Mouse (Mus musculus) heart, embryonic 12.5 days (tissue): Measurements from ENCODE around the gene Rap1b. TPM values are rescaled to one million over a fixed set of nuclear protein-coding genes. Genes with fewer than 3 reads are reported as not detected.

Source experiments
- ATAC-seq: fragments of 200-750 bp; cut with Nextera tagmentation; 2 replicates; pipeline ENCODE4 v1.8.0; 2017; ENCODE audit warnings: moderate TSS enrichment, moderate library complexity; ENCODE audit not compliant: insufficient number of reproducible peaks, low FRiP score
- H3K27ac ChIP-seq: fragments of 300-500 bp; sonication (generic); 2 replicates; pipeline ENCODE4 v1.5.1; 2016; ENCODE audit warnings: mild to moderate bottlenecking, moderate library complexity; ENCODE audit not compliant: poor library complexity, severe bottlenecking
- H3K27me3 ChIP-seq: fragments of 300-500 bp; sonication (generic); replicated peaks from 2 replicates; pipeline ENCODE4 v1.6.1; 2016; ENCODE audit warnings: mild to moderate bottlenecking, moderate library complexity
- H3K36me3 ChIP-seq: fragments of 300-500 bp; sonication (generic); 2 replicates; pipeline ENCODE4 v1.6.1; 2016; ENCODE audit warnings: mild to moderate bottlenecking, moderate library complexity
- H3K4me1 ChIP-seq: fragments of 300-500 bp; sonication (generic); replicated peaks from 2 replicates; pipeline ENCODE4 v1.6.1; 2016; ENCODE audit warnings: mild to moderate bottlenecking
- H3K4me2 ChIP-seq: fragments of 300-500 bp; sonication (generic); 2 replicates; pipeline ENCODE4 v1.6.1; 2016; ENCODE audit warnings: mild to moderate bottlenecking, moderate library complexity
- H3K4me3 ChIP-seq: fragments of 300-500 bp; sonication (generic); 2 replicates; pipeline ENCODE4 v1.5.1; 2016; ENCODE audit warnings: mild to moderate bottlenecking
- H3K9ac ChIP-seq: fragments of 300-500 bp; sonication (generic); 2 replicates; pipeline ENCODE4 v1.6.1; 2016; ENCODE audit warnings: mild to moderate bottlenecking, moderate library complexity
- H3K9me3 ChIP-seq: fragments of 300-500 bp; sonication (generic); replicated peaks from 2 replicates; pipeline ENCODE4 v1.6.1; 2016; ENCODE audit warnings: mild to moderate bottlenecking, moderate library complexity
- WGBS: fragments of 180-500 bp; shearing (Covaris S2); methylation state at CpG from one replicate; pipeline ENCODE4 v1.1.7; 2016; 5-methylcytosine and 5-hydroxymethylcytosine counted together
- polyA plus RNA-seq: library from polyadenylated mRNA; unstranded; fragments of >200 nt; fragmentation: Nextera tagmentation; extraction: Ambion mirVana; gene quantifications from 2 replicates; pipeline ENCODE4 v1.2.1, GENCODE M21; 2016

The Rap1b gene
- polyA plus RNA-seq, 1 experiment from 2014 or later: 131 TPM

GRCm38 (mm10) chr10:117818600-117818999, 27.2 kb downstream of the Rap1b start:
- Histone ChIP-seq H3K27ac (no peak overlapping the region), H3K4me2 (no peak overlapping the region), H3K4me3 (no peak overlapping the region), H3K36me3 (peaks cover 79% of the 10 kb centered on the region), H3K27me3 (no peaks in the 10 kb centered on the region), H3K9me3 (no peaks in the 10 kb centered on the region), H3K4me1 (no peaks in the 10 kb centered on the region), H3K9ac (no peak overlapping the region)
- ATAC-seq: no peak
- 90% methylated on average over 6 of the region's 6 CpGs for WGBS

- no peaks in the 10 kb centered on the region for H3K4me1 ChIP-seq
- 86% methylated on average over 6 of the region's 6 CpGs for WGBS
- no peak for ATAC-seq
Observed at GRCm38 (mm10) chr10:117816721-117817120, 29.1 kb downstream of the Rap1b start.

GRCm38 (mm10) chr10:117812501-117812900, 33.3 kb downstream of the Rap1b start:
- Histone ChIP-seq H3K4me1 (no peaks in the 10 kb centered on the region), H3K9ac (no peak overlapping the region), H3K4me3 (no peak overlapping the region), H3K27me3 (no peaks in the 10 kb centered on the region), H3K4me2 (no peak overlapping the region), H3K9me3 (no peaks in the 10 kb centered on the region), H3K27ac (no peak overlapping the region), H3K36me3 (peaks cover 59% of the 10 kb centered on the region)
- ATAC-seq: no peak
- 98% methylated on average over 2 of the region's 2 CpGs for WGBS

More at GRCm38 (mm10) chr10:117816721-117817120, 29.1 kb downstream of the Rap1b start:
- Histone ChIP-seq H3K4me2 (no peak overlapping the region), H3K4me3 (no peak overlapping the region), H3K9ac (no peak overlapping the region), H3K27ac (no peak overlapping the region), H3K27me3 (no peaks in the 10 kb centered on the region), H3K36me3 (peaks cover 81% of the 10 kb centered on the region), H3K9me3 (no peaks in the 10 kb centered on the region)

GRCm38 (mm10) chr10:117811555-117811954, 34.3 kb downstream of the Rap1b start:
- 92% methylated on average over 8 of the region's 8 CpGs for WGBS
- ATAC-seq: no peak
- Histone ChIP-seq H3K4me1 (no peaks in the 10 kb centered on the region), H3K4me3 (no peak overlapping the region), H3K9me3 (no peaks in the 10 kb centered on the region), H3K36me3 (peaks cover 52% of the 10 kb centered on the region), H3K4me2 (no peak overlapping the region), H3K27me3 (no peaks in the 10 kb centered on the region), H3K27ac (no peak overlapping the region), H3K9ac (no peak overlapping the region)

- no peak for ATAC-seq
- H3K4me2 ChIP-seq: no peak overlapping the region
- no peaks in the 10 kb centered on the region for H3K4me1 ChIP-seq
- H3K4me3 ChIP-seq: no peak overlapping the region
- no peaks in the 10 kb centered on the region for H3K27me3 ChIP-seq
- WGBS: 69% methylated on average over 11 of the region's 11 CpGs
- H3K27ac ChIP-seq: no peak overlapping the region
- H3K9me3 ChIP-seq: no peaks in the 10 kb centered on the region
- peaks cover 41% of the 10 kb centered on the region for H3K36me3 ChIP-seq
- no peak overlapping the region for H3K9ac ChIP-seq
Observed at GRCm38 (mm10) chr10:117810506-117810905, 35.3 kb downstream of the Rap1b start.

GRCm38 (mm10) chr10:117808068-117808467, 37.8 kb downstream of the Rap1b start:
- Histone ChIP-seq H3K9ac (no peak overlapping the region), H3K4me2 (no peak overlapping the region), H3K4me1 (no peaks in the 10 kb centered on the region), H3K27ac (no peak overlapping the region), H3K27me3 (no peaks in the 10 kb centered on the region), H3K36me3 (peaks cover 27% of the 10 kb centered on the region), H3K4me3 (no peak overlapping the region), H3K9me3 (no peaks in the 10 kb centered on the region)
- no peak for ATAC-seq
- 83% methylated on average over 6 of the region's 6 CpGs for WGBS

- whole genome bisulfite sequencing: 52% methylated on average over 9 of the region's 9 CpGs
- H3K4me1 ChIP-seq: no peaks in the 10 kb centered on the region
- H3K36me3 ChIP-seq: peaks cover 7% of the 10 kb centered on the region
- H3K9ac ChIP-seq: no peak overlapping the region
- no peak overlapping the region for H3K27ac ChIP-seq
- no peaks in the 10 kb centered on the region for H3K9me3 ChIP-seq
- H3K27me3 ChIP-seq: no peaks in the 10 kb centered on the region
- no peak overlapping the region for H3K4me3 ChIP-seq
- no peak for ATAC-seq
- H3K4me2 ChIP-seq: no peak overlapping the region
Observed at GRCm38 (mm10) chr10:117805919-117806318, 39.9 kb downstream of the Rap1b start.

GRCm38 (mm10) chr10:117803870-117804850, 41.7 kb downstream of the Rap1b start:
- no peak overlapping the region for H3K4me2 ChIP-seq
- H3K9ac ChIP-seq: no peak overlapping the region
- 85% methylated on average over 31 of the region's 31 CpGs for WGBS
- H3K4me3 ChIP-seq: no peak overlapping the region
- no peaks in the 10 kb centered on the region for H3K36me3 ChIP-seq
- H3K9me3 ChIP-seq: no peaks in the 10 kb centered on the region
- H3K27ac ChIP-seq: no peak overlapping the region
- H3K27me3 ChIP-seq: no peaks in the 10 kb centered on the region
- no peaks in the 10 kb centered on the region for H3K4me1 ChIP-seq
- no peak for ATAC-seq

GRCm38 (mm10) chr10:117801886-117802285, 43.9 kb downstream of the Rap1b start:
- H3K27me3 ChIP-seq: no peaks in the 10 kb centered on the region
- 90% methylated on average over 9 of the region's 9 CpGs for WGBS

GRCm38 (mm10) chr10:117799806-117800205, 46.0 kb downstream of the Rap1b start:
- no peak overlapping the region for H3K4me3 ChIP-seq
- H3K27me3 ChIP-seq: no peaks in the 10 kb centered on the region
- 89% methylated on average over 11 of the region's 11 CpGs for WGBS
- no peak overlapping the region for H3K9ac ChIP-seq
- no peaks in the 10 kb centered on the region for H3K4me1 ChIP-seq
- H3K4me2 ChIP-seq: no peak overlapping the region
- no peak for ATAC-seq
- H3K27ac ChIP-seq: no peak overlapping the region
- no peaks in the 10 kb centered on the region for H3K36me3 ChIP-seq
- 0 out of 2 replicates have a peak, but pooled peaks cover 3% of the 10 kb centered on the region for H3K9me3 ChIP-seq

More at GRCm38 (mm10) chr10:117801886-117802285, 43.9 kb downstream of the Rap1b start:
- Histone ChIP-seq H3K4me2 (no peak overlapping the region), H3K36me3 (no peaks in the 10 kb centered on the region), H3K4me1 (no peaks in the 10 kb centered on the region), H3K27ac (no peak overlapping the region), H3K9ac (no peak overlapping the region), H3K4me3 (no peak overlapping the region), H3K9me3 (no peaks in the 10 kb centered on the region)
- no peak for ATAC-seq

- peaks cover 3% of the 10 kb centered on the region; the same call in 1 of the 2 replicates for H3K4me1 ChIP-seq
- no peak for ATAC-seq
- 73% methylated on average over 6 of the region's 6 CpGs for WGBS
- no peak overlapping the region for H3K27ac ChIP-seq
- no peak overlapping the region for H3K9ac ChIP-seq
- no peaks in the 10 kb centered on the region for H3K36me3 ChIP-seq
- no peak overlapping the region for H3K4me2 ChIP-seq
- H3K9me3 ChIP-seq: 0 out of 2 replicates have a peak, but pooled peaks cover 3% of the 10 kb centered on the region
- no peaks in the 10 kb centered on the region for H3K27me3 ChIP-seq
- no peak overlapping the region for H3K4me3 ChIP-seq
Observed at GRCm38 (mm10) chr10:117798436-117799035, 47.3 kb downstream of the Rap1b start.
